Mouse (Mus musculus): ENCODE measurements around the gene Ing1. TPM values are rescaled to one million over a fixed set of nuclear protein-coding genes. Genes with fewer than 3 reads are reported as not detected.

The Ing1 gene
- polyA plus RNA-seq (2014; fragmentation: Illumina TruSeq; extraction: RNeasy Lipid Tissue Mini Kit (QIAGEN cat#74804); ENCODE audit: low read depth, low replicate concordance) = 32.9 TPM

DNA sequence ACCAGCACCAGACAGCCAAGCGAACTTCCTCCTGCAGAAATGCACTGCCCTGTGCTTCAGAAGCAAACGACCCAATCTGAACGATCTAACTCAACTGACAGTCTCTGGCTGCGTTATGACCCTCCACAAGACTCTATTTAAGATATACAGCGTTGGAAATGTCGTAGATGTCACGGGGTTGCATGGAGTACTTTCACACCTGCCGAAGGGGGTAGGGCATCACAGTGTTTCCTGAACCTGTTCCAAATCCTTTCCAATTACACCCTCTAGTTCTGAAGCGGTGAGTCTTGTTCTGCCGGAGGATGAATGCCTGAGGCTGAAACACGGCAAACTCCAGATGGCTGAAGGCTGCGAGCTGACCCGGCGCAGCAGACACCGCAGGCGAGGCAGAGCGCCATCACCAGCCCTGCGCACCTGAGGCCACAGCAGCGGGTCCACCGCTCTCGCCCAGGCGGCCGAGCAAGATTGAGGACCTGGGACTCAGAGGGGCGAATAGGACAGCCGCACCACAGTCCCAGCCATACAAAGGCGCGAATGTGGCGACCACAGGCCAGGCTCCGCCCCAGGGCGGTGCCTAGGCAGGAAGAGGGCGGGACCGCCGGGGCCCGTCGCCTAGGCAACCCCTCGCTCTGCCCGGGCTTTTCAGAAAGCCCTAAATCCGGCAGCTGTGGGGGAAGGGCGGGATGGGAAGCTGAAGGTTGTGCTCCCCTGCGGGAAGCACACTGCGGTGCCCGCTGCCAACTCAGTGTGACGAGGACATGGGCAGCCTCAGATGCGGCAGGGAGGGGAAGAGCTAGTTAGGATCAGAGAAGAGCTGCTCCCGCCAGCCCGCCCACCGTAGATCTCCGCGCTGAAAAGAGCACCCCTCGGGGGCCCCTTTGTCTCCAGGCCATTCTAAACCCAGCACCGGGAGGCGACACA is at the start of gene Ing1:
Ing1 (plus strand) TSS at position 773 of the 921 bp plus-strand sequence.

DNA sequence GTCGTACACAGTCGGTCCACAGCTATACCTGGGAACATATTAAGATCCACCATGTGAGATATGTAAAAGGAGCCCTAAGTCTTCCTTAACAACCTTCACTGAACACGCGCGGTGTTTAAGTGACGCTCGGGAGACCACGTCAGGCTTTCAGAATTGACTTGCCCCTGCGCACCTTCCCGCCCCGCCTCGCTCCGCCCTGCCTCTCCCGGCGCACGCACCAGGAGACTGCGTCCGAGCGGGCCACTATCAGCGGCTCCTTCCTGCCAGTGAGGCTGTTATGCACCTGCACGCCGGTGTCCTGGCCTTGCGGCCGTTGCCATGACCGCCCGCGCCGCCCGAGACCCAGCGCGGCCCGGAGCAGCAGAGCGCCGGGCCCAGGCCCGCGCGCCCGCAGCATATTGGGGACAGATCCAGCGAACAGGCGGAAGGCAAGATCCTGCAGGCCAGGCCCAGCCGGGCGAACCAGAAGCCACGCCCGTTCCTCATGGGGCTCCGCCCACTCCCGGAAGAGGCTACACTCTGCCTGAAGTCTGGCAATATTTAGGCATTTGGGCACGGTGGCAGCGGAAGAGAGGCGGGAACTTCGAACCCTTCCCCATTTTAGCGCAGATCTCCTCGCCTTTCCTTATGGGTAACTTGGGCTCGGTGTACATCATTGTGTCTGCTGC is 5.0 kb upstream of the Ing1 start, which contains the start of gene Cars2:
Cars2 (minus strand) TSS at position 503 of the 668 bp plus-strand sequence.

Other genes with a start within 250 kb of the Ing1 start
- gene Col4a2, start 242.8 kb upstream of the Ing1 start, polyA plus RNA-seq (2014; fragmentation: Illumina TruSeq; extraction: RNeasy Lipid Tissue Mini Kit (QIAGEN cat#74804); ENCODE audit: low read depth, low replicate concordance) = 0.38 TPM
- 3.6 TPM for gene Col4a1, start 242.7 kb upstream of the Ing1 start, polyA plus RNA-seq (2014; fragmentation: Illumina TruSeq; extraction: RNeasy Lipid Tissue Mini Kit (QIAGEN cat#74804); ENCODE audit: low read depth, low replicate concordance)
- 1.6 TPM for gene Rab20, start 76.9 kb upstream of the Ing1 start, polyA plus RNA-seq (2014; fragmentation: Illumina TruSeq; extraction: RNeasy Lipid Tissue Mini Kit (QIAGEN cat#74804); ENCODE audit: low read depth, low replicate concordance)
- 8.4 TPM for gene Naxd, start 58.1 kb upstream of the Ing1 start, polyA plus RNA-seq (2014; fragmentation: Illumina TruSeq; extraction: RNeasy Lipid Tissue Mini Kit (QIAGEN cat#74804); ENCODE audit: low read depth, low replicate concordance)
- gene Cars2, start 4.8 kb upstream of the Ing1 start, polyA plus RNA-seq (2014; fragmentation: Illumina TruSeq; extraction: RNeasy Lipid Tissue Mini Kit (QIAGEN cat#74804); ENCODE audit: low read depth, low replicate concordance) = 3.9 TPM
- 31.3 TPM for gene Ankrd10, start 80.2 kb downstream of the Ing1 start, polyA plus RNA-seq (2014; fragmentation: Illumina TruSeq; extraction: RNeasy Lipid Tissue Mini Kit (QIAGEN cat#74804); ENCODE audit: low read depth, low replicate concordance)
- gene 1700016D06Rik, start 145.5 kb downstream of the Ing1 start, polyA plus RNA-seq (2014; fragmentation: Illumina TruSeq; extraction: RNeasy Lipid Tissue Mini Kit (QIAGEN cat#74804); ENCODE audit: low read depth, low replicate concordance) = 170 TPM
- 13.7 TPM for gene Arhgef7, start 172.2 kb downstream of the Ing1 start, polyA plus RNA-seq (2014; fragmentation: Illumina TruSeq; extraction: RNeasy Lipid Tissue Mini Kit (QIAGEN cat#74804); ENCODE audit: low read depth, low replicate concordance)